Mouse (Mus musculus) layer of hippocampus, adult 9-11 months (tissue): ENCODE data around the gene Prss1.
"Not testable (repeated sequence)": the region's sequence is repeated elsewhere in the genome, so short reads cannot be mapped to it uniquely, and the experiment has no call there.

ENCODE experiments used
- DNase-seq: peaks from one replicate; pipeline ENCODE4 v3.0.0; 2022

Prss1 gene

DNA sequence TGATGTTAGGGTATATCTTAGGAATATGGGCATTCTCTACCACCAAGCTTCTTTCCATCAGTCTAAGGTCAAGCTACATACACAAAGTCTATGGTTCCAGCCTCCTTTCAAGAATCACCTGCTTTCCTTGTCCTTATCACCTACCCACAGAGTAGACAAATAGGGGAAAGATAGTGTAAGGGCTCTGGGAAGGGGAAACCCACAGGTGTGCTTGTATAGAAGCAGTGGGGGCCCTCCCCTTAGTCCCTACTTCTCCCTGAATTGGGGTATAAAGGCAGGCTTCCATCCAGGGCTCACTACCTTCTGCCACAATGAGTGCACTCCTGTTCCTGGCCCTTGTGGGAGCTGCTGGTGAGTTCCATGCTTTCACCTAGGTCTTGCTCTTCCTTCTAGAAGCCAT, at the start of gene Prss1:
Gene Prss1 (plus strand): TSS at position 301 of the 400 bp plus-strand sequence.
- DNase-seq, result not testable (repeated sequence)

DNA sequence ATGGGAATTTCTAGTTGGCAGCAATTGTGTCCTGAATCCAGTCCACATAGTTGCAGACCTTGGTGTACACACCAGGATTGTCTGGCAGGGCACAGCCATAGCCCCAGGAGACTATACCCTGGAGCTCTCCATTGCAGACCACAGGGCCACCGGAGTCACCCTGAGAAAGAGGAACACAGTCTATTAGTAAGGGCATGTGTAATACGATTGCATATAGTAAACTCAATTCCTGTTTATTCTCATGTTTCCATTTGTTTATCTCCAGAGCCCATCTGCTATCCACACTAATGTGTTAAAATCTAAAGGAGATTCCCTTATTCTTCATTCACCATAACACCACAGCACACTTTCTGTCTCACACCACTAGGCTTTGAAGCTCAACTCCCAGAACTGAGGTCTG, 16.5 kb upstream of the Prss1 start:
- DNase-seq, result not testable (repeated sequence)

DNA sequence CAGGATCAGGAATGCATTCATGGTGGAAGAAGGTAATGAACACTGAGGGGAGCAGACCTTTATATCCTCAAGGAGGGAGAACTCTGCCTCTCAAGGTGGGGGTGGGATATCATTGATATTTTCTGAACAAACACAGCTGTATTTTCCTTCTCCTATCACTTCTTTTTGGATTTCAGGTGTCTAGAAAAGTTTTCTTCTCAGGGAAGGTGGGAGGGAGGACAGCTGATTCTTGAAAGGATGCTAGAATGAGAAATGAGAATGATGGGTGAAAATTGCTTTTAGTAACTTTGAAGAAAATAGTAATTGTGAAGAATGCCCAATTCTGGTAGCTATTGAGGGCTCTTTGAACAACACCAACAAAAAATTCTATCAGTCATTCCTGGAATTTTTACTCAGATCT, 12.7 kb upstream of the Prss1 start, which contains the start of gene Gm10334:
Gene Gm10334 (minus strand): TSS at position 101 of the 400 bp plus-strand sequence.
- DNase-seq, result not testable (repeated sequence)

DNA sequence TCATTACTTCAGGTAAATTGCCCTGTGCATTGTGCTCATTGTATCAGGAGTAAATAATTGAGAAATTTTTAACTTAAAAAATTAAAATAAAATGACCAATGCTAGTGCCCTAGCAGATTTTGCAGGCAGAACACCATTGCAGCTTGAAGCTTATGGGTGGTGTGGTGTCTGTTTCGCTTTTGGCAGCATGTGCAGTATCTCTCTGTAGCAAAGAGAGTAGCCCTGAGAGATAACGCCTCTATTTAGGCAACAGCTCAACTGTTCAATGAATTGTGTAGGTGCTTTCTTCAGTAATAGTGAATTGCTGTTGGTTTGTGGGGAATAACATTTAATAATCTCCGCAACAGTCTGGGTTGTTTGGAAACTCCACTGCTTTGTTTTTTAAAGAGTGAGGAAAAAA, 40.6 kb downstream of the Prss1 start:
- DNase-seq, result no peak

DNA sequence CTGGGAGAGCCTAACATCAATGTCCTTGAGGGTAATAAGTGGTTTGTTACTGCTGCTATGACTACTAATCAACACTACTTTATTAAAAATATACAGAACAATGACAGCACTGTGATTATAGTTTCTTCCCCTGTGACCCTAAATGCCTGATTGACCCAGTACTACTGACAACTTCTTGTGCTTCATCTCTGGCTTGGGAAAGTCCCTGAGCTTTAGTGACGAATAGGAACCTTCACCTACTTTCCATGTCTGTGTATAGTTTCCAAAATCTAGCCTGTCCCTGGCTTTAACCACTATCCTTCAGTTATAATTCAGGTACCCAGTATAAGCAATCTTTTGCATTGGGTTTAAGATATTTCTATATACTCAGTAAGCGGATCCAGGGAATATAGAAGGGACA, 46.2 kb downstream of the Prss1 start:
- no peak for DNase-seq

DNA sequence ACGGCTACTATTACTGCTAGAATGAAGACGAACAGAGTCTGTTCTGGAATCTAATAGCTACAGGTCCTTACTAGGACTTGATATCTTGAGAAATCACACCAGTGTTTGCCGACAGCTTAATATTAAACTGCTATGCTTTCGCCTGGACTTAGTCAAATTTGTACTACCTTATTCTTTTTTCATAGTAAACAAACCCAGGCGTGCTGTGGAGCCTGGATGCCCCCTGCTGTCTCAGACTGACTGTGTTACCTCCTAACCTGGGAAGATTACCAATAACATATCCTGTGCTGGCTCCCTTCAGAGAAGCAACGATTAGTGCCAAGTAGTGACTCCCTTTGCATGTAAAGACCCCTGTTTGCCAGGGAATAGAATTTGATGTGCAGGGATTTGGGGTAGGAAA, 46.6 kb downstream of the Prss1 start:
- DNase-seq, result no peak
